Mouse (Mus musculus) layer of hippocampus, adult 9-11 months (tissue): Measurements from ENCODE around the gene Ift172.

Experiments
- DNase-seq: peaks from one replicate; pipeline ENCODE4 v3.0.0; 2022

The Ift172 gene

GRCm38 (mm10) chr5:31290521-31291360 is at the start of gene Ift172:
Gene Ift172, minus strand, starts transcription at chr5:31291116.
- DNase-seq: peak; percentile 98

- DNase-seq: peak; percentile 46
These were observed 37.3 kb upstream of the Ift172 start for GRCm38 (mm10) chr5:31328255-31328654.

GRCm38 (mm10) chr5:31326850-31327249 is 35.9 kb upstream of the Ift172 start:
- DNase-seq: no peak

GRCm38 (mm10) chr5:31324085-31324484 is 33.2 kb upstream of the Ift172 start:
- no peak for DNase-seq

- no peak for DNase-seq
These were observed 31.9 kb upstream of the Ift172 start for GRCm38 (mm10) chr5:31322776-31323175.

GRCm38 (mm10) chr5:31312806-31313205 is 21.9 kb upstream of the Ift172 start:
- DNase-seq: no peak

- no peak for DNase-seq
These were observed 12.2 kb upstream of the Ift172 start for GRCm38 (mm10) chr5:31303093-31303492.

- no peak for DNase-seq
These were observed 10.9 kb upstream of the Ift172 start for GRCm38 (mm10) chr5:31301866-31302265.

- no peak for DNase-seq
These were observed 7.6 kb upstream of the Ift172 start for GRCm38 (mm10) chr5:31298486-31298885.

GRCm38 (mm10) chr5:31297981-31298380 is 7.1 kb upstream of the Ift172 start:
- no peak for DNase-seq

GRCm38 (mm10) chr5:31297047-31297757 is 6.3 kb upstream of the Ift172 start, which contains the start of gene Gckr:
Gene Gckr, plus strand, starts transcription at chr5:31297443.
- no peak for DNase-seq

GRCm38 (mm10) chr5:31295606-31296141 is 4.8 kb upstream of the Ift172 start, which contains the start of gene Fndc4:
Gene Fndc4, minus strand, starts transcription at chr5:31296080.
- peak; percentile 47 for DNase-seq

GRCm38 (mm10) chr5:31294964-31295605 is 4.2 kb upstream of the Ift172 start:
- no peak for DNase-seq

GRCm38 (mm10) chr5:31291361-31291688 is 409 bp upstream of the Ift172 start:
- DNase-seq: no peak

- DNase-seq: no peak
These were observed 1.2 kb downstream of the Ift172 start for GRCm38 (mm10) chr5:31289626-31290230.

- no peak for DNase-seq
These were observed 2.3 kb downstream of the Ift172 start for GRCm38 (mm10) chr5:31288655-31289054.

GRCm38 (mm10) chr5:31288225-31288624 is 2.7 kb downstream of the Ift172 start:
- no peak for DNase-seq

GRCm38 (mm10) chr5:31279245-31279988 is 11.5 kb downstream of the Ift172 start:
- DNase-seq: no peak

GRCm38 (mm10) chr5:31273018-31273417 is 17.9 kb downstream of the Ift172 start:
- no peak for DNase-seq

- no peak for DNase-seq
These were observed 23.2 kb downstream of the Ift172 start for GRCm38 (mm10) chr5:31267686-31268085.

- no peak for DNase-seq
These were observed 24.8 kb downstream of the Ift172 start for GRCm38 (mm10) chr5:31266101-31266500.

- no peak for DNase-seq
These were observed 33.3 kb downstream of the Ift172 start for GRCm38 (mm10) chr5:31257616-31258015.
